Mouse (Mus musculus) hindbrain, embryonic 15.5 days (tissue): Measurements from ENCODE around the gene Dip2b. TPM values are rescaled to one million over a fixed set of nuclear protein-coding genes. Genes with fewer than 3 reads are reported as not detected.

Experiments
- ATAC-seq: fragments of 200-750 bp; cut with Nextera tagmentation; 2 replicates; pipeline ENCODE4 v1.8.0; 2017; ENCODE audit warnings: low read depth, moderate number of reproducible peaks, moderate TSS enrichment; ENCODE audit not compliant: low FRiP score
- H3K27ac ChIP-seq: fragments of 300-500 bp; sonication (generic); replicated peaks from 2 replicates; pipeline ENCODE4 v1.5.1; 2015; ENCODE audit warnings: mild to moderate bottlenecking, inconsistent platforms
- H3K27me3 ChIP-seq: fragments of 300-500 bp; sonication (generic); 2 replicates; pipeline ENCODE4 v1.6.1; 2015; ENCODE audit warnings: control low read depth, inconsistent platforms
- H3K36me3 ChIP-seq: fragments of 300-500 bp; sonication (generic); 2 replicates; pipeline ENCODE4 v1.6.1; 2015; ENCODE audit warnings: control low read depth, inconsistent platforms
- H3K4me1 ChIP-seq: fragments of 300-500 bp; sonication (generic); replicated peaks from 2 replicates; pipeline ENCODE4 v1.6.1; 2015; ENCODE audit warnings: control low read depth, inconsistent platforms
- H3K4me2 ChIP-seq: fragments of 300-500 bp; sonication (generic); 2 replicates; pipeline ENCODE4 v1.6.1; 2015; ENCODE audit warnings: moderate library complexity, mild to moderate bottlenecking, inconsistent platforms
- H3K4me3 ChIP-seq: fragments of 300-500 bp; sonication (generic); 2 replicates; pipeline ENCODE4 v1.5.1; 2015; ENCODE audit warnings: mild to moderate bottlenecking, inconsistent platforms
- H3K9ac ChIP-seq: fragments of 300-500 bp; sonication (generic); 2 replicates; pipeline ENCODE4 v1.6.1; 2015; ENCODE audit warnings: inconsistent platforms
- H3K9me3 ChIP-seq: fragments of 300-500 bp; sonication (generic); 2 replicates; pipeline ENCODE4 v1.6.1; 2016; ENCODE audit warnings: control low read depth, inconsistent platforms
- WGBS: fragments of 180-500 bp; shearing (Covaris S2); methylation state at CpG from one replicate; pipeline ENCODE4 v1.1.7; 2015; 5-methylcytosine and 5-hydroxymethylcytosine counted together
- polyA plus RNA-seq: library from polyadenylated mRNA; unstranded; fragments of >200 nt; fragmentation: Nextera tagmentation; extraction: Ambion mirVana; gene quantifications from 2 replicates; pipeline ENCODE4 v1.2.1, GENCODE M21; 2015

The Dip2b gene
- polyA plus RNA-seq, 1 experiment from 2014 or later: 17.5 TPM

DNA sequence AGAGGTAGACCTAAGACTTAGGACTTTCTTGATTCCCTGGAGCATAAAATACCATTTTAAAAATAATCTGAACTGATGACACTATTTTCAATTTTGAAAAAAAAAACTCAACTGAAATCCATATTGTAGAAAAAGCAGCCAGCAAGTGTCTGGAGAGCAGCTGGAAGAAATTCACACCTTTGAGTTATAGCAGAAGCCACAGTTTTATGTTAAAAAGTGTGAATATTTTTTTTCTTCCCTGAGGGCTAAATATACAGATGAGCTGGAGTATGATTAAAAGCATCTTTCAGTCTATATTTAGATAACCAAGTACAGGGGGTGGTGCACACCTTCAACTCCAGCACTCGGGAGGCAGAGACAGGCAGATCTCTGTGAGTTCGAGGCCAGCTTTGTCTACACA, 8.6 kb upstream of the Dip2b start:
- Histone ChIP-seq H3K4me1 (no peaks in the 10 kb centered on the region), H3K9ac (no peak overlapping the region), H3K27ac (no peak overlapping the region), H3K4me2 (no peak overlapping the region), H3K36me3 (no peaks in the 10 kb centered on the region), H3K9me3 (no peaks in the 10 kb centered on the region), H3K4me3 (no peak overlapping the region), H3K27me3 (no peaks in the 10 kb centered on the region)
- no peak for ATAC-seq
- 94% methylated on average over 2 of the region's 2 CpGs for WGBS

DNA sequence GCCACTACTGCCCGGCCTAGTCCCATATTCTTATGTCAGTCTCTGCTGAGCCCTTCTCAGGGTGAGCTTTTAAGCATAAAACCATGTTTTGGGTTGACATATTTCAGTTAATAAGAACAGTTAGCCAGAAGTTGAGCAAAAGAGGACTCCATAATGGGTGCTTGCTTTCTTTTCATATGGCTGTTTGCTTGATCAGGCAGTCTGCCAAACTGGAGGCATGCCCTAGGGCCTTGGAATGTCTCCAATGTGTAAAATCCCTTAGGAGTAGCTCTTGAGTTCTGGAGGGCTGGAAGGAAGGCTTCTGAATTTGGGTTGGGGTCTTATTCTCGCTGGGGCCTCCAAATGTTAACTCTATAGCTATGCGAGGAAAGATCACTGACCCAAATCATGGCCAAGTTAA, 5.9 kb upstream of the Dip2b start:
- H3K4me3 ChIP-seq: no peak overlapping the region
- H3K9me3 ChIP-seq: no peaks in the 10 kb centered on the region
- no peak for ATAC-seq
- H3K27me3 ChIP-seq: no peaks in the 10 kb centered on the region
- H3K4me2 ChIP-seq: no peak overlapping the region
- H3K9ac ChIP-seq: no peak overlapping the region
- no peak overlapping the region for H3K27ac ChIP-seq
- H3K4me1 ChIP-seq: no peaks in the 10 kb centered on the region
- 91% methylated on average over 3 of the region's 3 CpGs for WGBS
- no peaks in the 10 kb centered on the region for H3K36me3 ChIP-seq

DNA sequence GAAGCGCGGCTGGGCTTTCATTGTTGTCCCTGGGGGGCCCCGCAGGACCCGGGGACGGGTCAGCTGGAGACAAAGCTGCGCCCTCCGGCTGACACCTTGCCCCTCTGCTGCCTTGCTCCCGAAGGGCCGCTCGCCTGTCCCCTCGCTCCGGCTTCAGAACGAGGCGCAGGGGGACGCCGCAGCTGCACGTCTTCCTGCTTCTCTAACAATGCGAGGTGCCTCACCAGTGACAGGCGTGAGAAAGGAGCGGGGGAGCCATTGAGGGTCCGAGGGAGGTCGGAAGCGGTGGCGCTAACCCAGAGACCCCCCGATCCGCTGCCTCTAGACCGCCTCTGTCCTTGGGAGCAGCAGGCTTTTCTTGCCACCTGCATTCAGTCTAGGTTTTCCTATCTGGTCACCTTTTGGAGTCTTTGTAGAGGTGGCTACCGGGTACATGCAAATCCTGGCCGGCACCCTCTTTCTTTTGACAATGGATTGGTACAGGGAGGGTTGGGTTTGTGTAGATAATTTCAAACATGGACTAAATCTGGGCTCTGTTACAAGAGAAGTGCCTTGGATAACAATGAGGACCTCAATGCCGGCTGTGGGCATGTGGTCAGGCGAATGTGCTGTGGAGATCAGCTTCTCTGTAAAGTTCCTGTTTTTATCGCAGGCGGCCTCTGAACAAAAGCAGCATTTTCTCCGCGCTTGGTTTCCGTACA, 687 bp downstream of the Dip2b start:
- WGBS: under 1% methylated on average over 36 of the region's 36 CpGs
- peak overlapping the region; percentile 55 for H3K4me2 ChIP-seq
- peak overlapping the region; percentile 90 for H3K4me3 ChIP-seq
- H3K4me1 ChIP-seq: peaks cover 37% of the 10 kb centered on the region
- H3K9ac ChIP-seq: peak overlapping the region; percentile 99
- no peaks in the 10 kb centered on the region for H3K36me3 ChIP-seq
- peak overlapping the region; percentile 100 for H3K27ac ChIP-seq
- no peaks in the 10 kb centered on the region for H3K9me3 ChIP-seq
- H3K27me3 ChIP-seq: no peaks in the 10 kb centered on the region
- ATAC-seq: peak; percentile 17

DNA sequence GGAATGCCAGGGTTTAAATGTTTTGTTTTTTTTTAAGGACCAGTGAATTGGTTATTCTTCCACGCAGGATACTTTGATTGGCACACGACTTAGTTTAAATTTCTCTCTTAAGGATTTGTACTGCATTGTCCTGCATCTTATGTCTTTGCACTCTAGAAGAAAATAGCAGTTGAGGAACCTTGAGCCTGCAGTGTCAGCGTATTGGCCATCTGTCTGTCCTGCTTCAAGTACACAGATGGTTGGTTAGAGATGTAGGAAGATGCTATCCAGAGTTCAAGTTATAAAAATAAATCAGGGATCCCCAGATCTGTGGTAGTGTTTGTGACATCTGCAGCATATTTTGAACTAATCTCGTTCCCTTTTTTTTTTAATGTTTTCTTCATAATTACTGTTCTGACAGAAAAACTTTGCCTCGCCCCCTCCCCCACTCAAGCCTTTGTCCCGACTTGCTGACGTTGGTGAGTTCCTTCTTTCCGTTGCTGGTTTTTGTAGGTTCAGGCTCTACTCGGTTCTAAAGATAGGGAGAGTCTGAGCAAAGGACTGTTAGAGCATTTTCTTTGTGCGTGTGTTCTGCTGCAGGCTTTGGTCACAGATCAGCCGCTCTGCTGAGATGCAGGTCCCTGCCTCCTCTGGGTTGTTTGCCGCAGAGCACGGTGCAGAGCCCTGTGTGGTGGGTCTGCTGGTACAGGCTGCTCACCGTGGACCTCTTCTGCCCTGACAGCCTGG, 2.2 kb downstream of the Dip2b start:
- Histone ChIP-seq H3K9ac (peak overlapping the region; percentile 42), H3K4me1 (peaks cover 46% of the 10 kb centered on the region), H3K27me3 (no peaks in the 10 kb centered on the region), H3K4me3 (peak overlapping the region; percentile 90), H3K4me2 (peak overlapping the region; percentile 55), H3K9me3 (no peaks in the 10 kb centered on the region), H3K36me3 (no peaks in the 10 kb centered on the region), H3K27ac (peak overlapping the region; percentile 16; the same call in 1 of the 2 replicates)
- WGBS: 20% methylated on average over 14 of the region's 14 CpGs
- no peak for ATAC-seq

DNA sequence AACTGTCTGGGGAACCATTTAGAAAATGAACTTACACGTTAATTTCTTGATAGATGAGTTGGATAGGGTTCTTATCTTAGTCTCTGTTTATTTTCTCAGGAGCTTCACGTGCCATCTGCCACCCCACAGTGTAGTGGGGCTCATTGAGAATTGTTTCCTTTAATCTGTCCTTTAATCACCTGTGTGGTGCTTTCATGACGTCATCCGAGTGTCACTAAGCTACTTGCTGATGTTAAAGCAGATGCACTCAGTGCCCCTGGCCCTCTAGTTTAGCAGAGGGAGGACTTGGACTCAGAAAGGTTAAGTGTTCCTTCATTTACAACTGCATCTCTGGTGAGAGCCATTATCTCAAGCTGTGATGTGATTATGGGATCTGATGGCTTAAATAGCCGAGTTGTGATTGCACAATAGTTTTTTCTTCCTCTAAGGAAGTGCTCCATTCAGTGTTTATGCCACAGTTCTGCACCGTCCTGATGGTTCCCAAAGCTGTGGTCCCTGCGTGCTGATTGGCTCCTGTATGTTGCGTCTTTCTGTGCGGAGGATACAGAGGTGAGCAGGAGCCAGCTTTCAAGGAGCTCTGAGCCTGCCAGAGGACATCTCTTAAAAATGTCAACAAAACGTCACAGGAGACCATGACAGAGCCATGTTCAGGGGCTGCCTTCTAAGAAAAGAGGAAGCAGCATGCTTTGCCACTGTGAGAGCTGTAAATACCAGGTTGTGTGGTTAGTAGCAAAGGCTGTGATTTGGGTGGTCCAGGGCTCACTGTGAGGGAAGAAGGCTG, 3.0 kb downstream of the Dip2b start:
- Histone ChIP-seq H3K36me3 (no peaks in the 10 kb centered on the region), H3K27ac (peak overlapping the region; percentile 30; the same call in 1 of the 2 replicates), H3K9ac (peak overlapping the region; percentile 42), H3K4me1 (peaks cover 54% of the 10 kb centered on the region), H3K27me3 (no peaks in the 10 kb centered on the region), H3K9me3 (no peaks in the 10 kb centered on the region), H3K4me3 (peak overlapping the region; percentile 90), H3K4me2 (peak overlapping the region; percentile 55)
- no peak for ATAC-seq
- 24% methylated on average over 10 of the region's 10 CpGs for WGBS

DNA sequence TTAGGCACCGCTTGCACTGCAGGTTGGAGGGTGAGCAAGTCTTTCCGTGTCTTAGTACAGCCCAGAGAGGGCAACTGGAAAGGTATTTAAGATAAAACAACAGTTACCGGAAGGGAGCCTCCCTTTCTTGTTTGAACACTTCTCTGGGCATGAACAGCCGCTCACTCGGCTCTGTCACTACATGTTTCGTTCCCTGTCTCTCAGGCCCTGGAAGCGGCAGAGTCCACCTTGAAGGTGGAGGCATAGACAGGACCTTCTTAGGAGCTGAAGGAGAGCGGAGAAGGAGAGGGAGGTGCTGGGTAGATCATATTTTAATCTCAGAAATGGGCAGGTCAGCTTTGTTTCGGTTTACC, 3.6 kb downstream of the Dip2b start:
- H3K4me2 ChIP-seq: peak overlapping the region; percentile 55
- H3K9me3 ChIP-seq: no peaks in the 10 kb centered on the region
- no peak overlapping the region for H3K9ac ChIP-seq
- H3K4me3 ChIP-seq: no peak overlapping the region
- peak overlapping the region; percentile 30 for H3K27ac ChIP-seq
- 78% methylated on average over 9 of the region's 9 CpGs for WGBS
- peaks cover 56% of the 10 kb centered on the region for H3K4me1 ChIP-seq
- 0 out of 2 replicates have a peak, but pooled peaks cover under 1% of the 10 kb centered on the region for H3K36me3 ChIP-seq
- no peaks in the 10 kb centered on the region for H3K27me3 ChIP-seq
- no peak for ATAC-seq

DNA sequence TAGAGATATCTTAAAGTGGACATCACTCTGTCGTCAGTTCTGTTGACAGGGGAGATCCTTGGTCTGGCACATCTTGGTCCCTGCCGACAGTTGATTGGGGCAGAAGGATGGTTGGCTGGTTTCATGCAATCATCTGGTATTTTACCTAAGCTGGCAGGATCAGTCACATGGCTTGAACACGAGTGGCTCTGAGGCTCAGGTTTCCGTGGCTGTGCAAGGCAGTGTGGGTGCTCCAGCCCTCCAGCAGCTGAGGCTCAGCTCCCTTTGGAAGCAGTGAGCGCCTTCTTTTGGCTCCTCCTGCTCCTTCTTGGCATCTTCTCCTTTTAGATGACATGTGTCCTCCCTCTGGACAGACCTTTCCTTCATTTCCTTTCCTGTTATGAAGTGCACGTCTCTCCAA, 7.1 kb downstream of the Dip2b start:
- no peaks in the 10 kb centered on the region for H3K27me3 ChIP-seq
- H3K27ac ChIP-seq: no peak overlapping the region
- no peak overlapping the region for H3K4me2 ChIP-seq
- ATAC-seq: no peak
- H3K9ac ChIP-seq: no peak overlapping the region
- WGBS: 62% methylated on average over 6 of the region's 6 CpGs
- no peaks in the 10 kb centered on the region for H3K9me3 ChIP-seq
- peaks cover 45% of the 10 kb centered on the region for H3K4me1 ChIP-seq
- 0 out of 2 replicates have a peak, but pooled peaks cover 2% of the 10 kb centered on the region for H3K36me3 ChIP-seq
- no peak overlapping the region for H3K4me3 ChIP-seq

DNA sequence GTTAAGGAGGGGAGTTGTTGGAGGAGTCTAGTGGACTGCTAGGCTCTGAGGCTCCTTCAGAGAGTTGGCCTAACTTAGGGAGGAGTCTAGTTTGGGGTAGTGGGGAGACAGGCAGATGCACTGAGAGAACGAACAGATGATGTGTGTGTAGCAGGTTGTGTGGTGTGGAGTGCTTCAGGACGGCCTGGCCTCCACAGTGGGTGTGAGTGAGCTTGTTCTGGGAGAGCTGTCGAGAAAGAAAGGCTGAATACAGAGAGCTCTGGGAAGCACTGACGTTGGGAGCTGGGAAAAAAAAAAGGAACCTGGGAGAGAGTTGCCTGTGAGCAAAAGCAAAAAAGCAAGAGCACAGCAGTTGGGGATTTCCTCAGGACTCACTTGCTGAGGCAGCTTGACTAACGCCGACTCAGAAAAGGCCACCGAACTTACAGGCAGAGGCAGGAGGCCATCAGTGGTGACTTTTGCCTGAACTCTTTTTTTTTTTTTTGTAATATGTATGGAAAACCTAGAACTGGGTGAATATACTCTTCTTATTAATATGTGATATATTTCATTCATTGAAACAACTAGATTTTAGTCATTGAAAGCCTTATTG, 11.1 kb downstream of the Dip2b start:
- Histone ChIP-seq H3K27ac (no peak overlapping the region), H3K4me2 (no peak overlapping the region), H3K27me3 (no peaks in the 10 kb centered on the region), H3K4me1 (peaks cover 36% of the 10 kb centered on the region), H3K36me3 (0 out of 2 replicates have a peak, but pooled peaks cover 2% of the 10 kb centered on the region), H3K4me3 (no peak overlapping the region), H3K9ac (no peak overlapping the region), H3K9me3 (no peaks in the 10 kb centered on the region)
- ATAC-seq: no peak
- WGBS: 78% methylated on average over 7 of the region's 7 CpGs

DNA sequence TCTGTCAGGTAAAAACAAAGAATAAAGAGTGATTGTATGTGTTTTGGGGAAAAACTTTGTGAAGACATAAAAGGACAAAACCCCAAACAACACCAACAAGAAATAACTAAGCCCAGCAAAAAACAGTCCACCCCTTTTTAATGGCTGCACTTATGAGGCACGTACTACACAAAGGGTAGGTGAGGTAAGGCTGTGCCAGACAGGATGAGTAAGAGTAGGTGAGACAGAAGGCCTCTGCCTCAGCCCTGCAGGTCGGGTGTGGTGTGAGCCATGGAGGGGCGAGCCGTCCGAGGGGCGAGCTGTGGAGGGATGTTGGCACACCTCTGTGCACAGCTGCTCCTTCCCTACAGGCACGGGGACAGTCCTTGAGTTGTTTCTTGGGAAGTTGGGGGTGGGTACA, 12.5 kb downstream of the Dip2b start:
- Histone ChIP-seq H3K9ac (no peak overlapping the region), H3K9me3 (no peaks in the 10 kb centered on the region), H3K27me3 (no peaks in the 10 kb centered on the region), H3K4me2 (no peak overlapping the region), H3K4me1 (peaks cover 24% of the 10 kb centered on the region), H3K36me3 (0 out of 2 replicates have a peak, but pooled peaks cover 2% of the 10 kb centered on the region), H3K27ac (no peak overlapping the region), H3K4me3 (no peak overlapping the region)
- WGBS: 81% methylated on average over 7 of the region's 7 CpGs
- ATAC-seq: no peak

DNA sequence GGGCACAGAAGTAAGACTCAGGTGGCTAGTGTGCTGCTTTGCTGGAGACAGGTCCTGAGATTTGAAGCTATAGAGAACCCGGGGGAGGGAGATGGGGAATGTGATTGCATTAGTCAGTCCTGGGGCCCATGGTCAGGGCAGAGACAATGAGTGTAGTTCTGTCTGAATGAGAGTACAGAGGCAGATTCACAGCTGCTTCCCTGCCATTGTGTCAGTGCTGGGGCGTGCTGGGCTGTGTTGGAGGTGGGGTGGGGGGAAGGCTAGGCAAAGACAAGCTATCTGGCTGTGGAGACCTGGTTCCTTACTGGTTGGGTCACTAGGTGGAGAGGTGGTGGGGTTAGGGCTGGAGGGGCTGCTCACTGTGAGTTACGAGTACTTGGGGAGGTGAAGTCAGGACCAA, 14.3 kb downstream of the Dip2b start:
- peak; percentile 19; the same call in 1 of the 2 replicates for ATAC-seq
- no peaks in the 10 kb centered on the region for H3K36me3 ChIP-seq
- no peak overlapping the region for H3K4me3 ChIP-seq
- H3K4me1 ChIP-seq: peaks cover 17% of the 10 kb centered on the region
- H3K27me3 ChIP-seq: no peaks in the 10 kb centered on the region
- H3K9ac ChIP-seq: no peak overlapping the region
- WGBS: 14% methylated on average over 3 of the region's 3 CpGs
- no peak overlapping the region for H3K27ac ChIP-seq
- H3K9me3 ChIP-seq: no peaks in the 10 kb centered on the region
- 0 out of 2 replicates have a peak overlapping the region, but pooled peaks have one; percentile 9 for H3K4me2 ChIP-seq

DNA sequence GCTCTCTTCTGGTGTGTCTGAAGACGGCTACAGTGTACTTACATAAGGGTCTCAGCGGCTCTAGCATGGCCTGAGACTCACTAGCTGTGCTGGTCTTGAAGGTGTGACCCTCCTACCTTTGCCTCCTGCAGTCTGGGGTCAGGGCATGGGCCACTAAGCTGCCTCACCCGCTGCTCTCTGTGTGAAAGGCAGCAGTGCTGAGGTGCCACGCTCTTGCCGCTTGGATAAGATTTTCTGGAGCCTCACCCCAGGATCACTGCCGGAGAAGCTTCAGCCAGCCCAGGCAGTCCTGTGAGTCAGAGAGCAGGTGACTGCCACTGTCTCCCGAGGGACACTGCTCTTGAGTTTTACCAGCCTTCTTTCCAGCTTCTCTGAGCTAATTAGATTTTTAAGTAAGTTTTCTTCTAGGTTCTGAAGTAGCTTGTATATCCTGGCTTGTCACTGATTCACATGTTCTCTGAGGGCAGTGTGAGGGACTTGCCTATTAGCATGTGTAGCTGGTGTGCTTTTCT, 18.0 kb downstream of the Dip2b start:
- 91% methylated on average over 7 of the region's 7 CpGs for WGBS
- ATAC-seq: no peak
- no peaks in the 10 kb centered on the region for H3K27me3 ChIP-seq
- H3K27ac ChIP-seq: no peak overlapping the region
- no peaks in the 10 kb centered on the region for H3K9me3 ChIP-seq
- H3K4me3 ChIP-seq: no peak overlapping the region
- no peak overlapping the region for H3K4me2 ChIP-seq
- no peak overlapping the region for H3K9ac ChIP-seq
- H3K36me3 ChIP-seq: no peaks in the 10 kb centered on the region
- H3K4me1 ChIP-seq: peaks cover 31% of the 10 kb centered on the region
